Mouse (Mus musculus) kidney, adult 2 months (tissue): Measurements from ENCODE around the gene Ssr2. TPM values are rescaled to one million over a fixed set of nuclear protein-coding genes. Genes with fewer than 3 reads are reported as not detected.

Source experiments
- DNase-seq: peaks from one replicate; pipeline ENCODE4 v3.0.0; 2021
- H3K27ac ChIP-seq: fragments of 200-500 bp; 2 replicates; pipeline ENCODE4 v1.5.1; 2012; ENCODE audit warnings: low read depth, low read length, control low read depth, inconsistent platforms; ENCODE audit not compliant: insufficient read depth
- H3K27me3 ChIP-seq: fragments of 200-500 bp; replicated peaks from 2 replicates; pipeline ENCODE4 v1.6.1; 2012; ENCODE audit warnings: mild to moderate bottlenecking, moderate library complexity, low read length, inconsistent platforms; ENCODE audit not compliant: control insufficient read depth, insufficient read depth
- H3K36me3 ChIP-seq: fragments of 200-500 bp; 2 replicates; pipeline ENCODE4 v1.6.1; 2012; ENCODE audit warnings: mild to moderate bottlenecking, moderate library complexity, low read length, inconsistent platforms; ENCODE audit not compliant: control insufficient read depth, insufficient read depth
- H3K4me1 ChIP-seq: fragments of 200-500 bp; 2 replicates; pipeline ENCODE4 v1.6.1; 2011; ENCODE audit warnings: low read length; ENCODE audit not compliant: control insufficient read depth, insufficient read depth
- H3K4me3 ChIP-seq: fragments of 200-500 bp; 2 replicates; pipeline ENCODE4 v1.5.1; 2011; ENCODE audit warnings: mild to moderate bottlenecking, low read depth, low read length, control low read depth; ENCODE audit not compliant: insufficient read depth
- CTCF ChIP-seq: fragments of 200-500 bp; conservative IDR thresholded peaks from 2 replicates; pipeline ENCODE4 v1.5.1; 2011; ENCODE audit warnings: low read depth, mild to moderate bottlenecking, control low read depth, low read length, moderate library complexity, mixed read lengths; ENCODE audit not compliant: insufficient read depth, insufficient read length
- POLR2A ChIP-seq: fragments of 200-500 bp; IDR thresholded peaks from one replicate; pipeline ENCODE4 v1.6.1; 2011; ENCODE audit warnings: low read depth, low read length, control low read depth
- WGBS: fragments of 180-500 bp; shearing (Covaris S2); methylation state at CpG from one replicate; pipeline ENCODE4 v1.1.7; 2018; 5-methylcytosine and 5-hydroxymethylcytosine counted together
- polyA plus RNA-seq: library from polyadenylated mRNA; depleted of rRNA; stranded (reverse); fragments of >200 nt; gene quantifications from 2 replicates; pipeline ENCODE4 v1.2.3, GENCODE M21; 2012

Gene Ssr2
- polyA plus RNA-seq, 1 experiment, result 180 TPM

GRCm38 (mm10) chr3:88620146-88620991, 44.7 kb downstream of the Ssr2 start:
- Histone ChIP-seq H3K36me3 (no peaks in the 10 kb centered on the region), H3K4me1 (peaks cover 36% of the 10 kb centered on the region), H3K4me3 (peak overlapping the region; percentile 88), H3K27ac (peak overlapping the region; percentile 93), H3K27me3 (no peaks in the 10 kb centered on the region)
- 16% methylated on average over 15 of the region's 15 CpGs for WGBS
- no peak for DNase-seq
- no peak for TF ChIP-seq POLR2A
- TF ChIP-seq CTCF, result no peak

GRCm38 (mm10) chr3:88620992-88621536, 45.4 kb downstream of the Ssr2 start:
- peaks cover 41% of the 10 kb centered on the region for H3K4me1 ChIP-seq
- H3K36me3 ChIP-seq, result no peaks in the 10 kb centered on the region
- under 1% methylated on average over 64 of the region's 64 CpGs for WGBS
- H3K27ac ChIP-seq, result peak overlapping the region; percentile 93
- peak overlapping the region; percentile 88 for H3K4me3 ChIP-seq
- H3K27me3 ChIP-seq, result no peaks in the 10 kb centered on the region
- peak; percentile 41 for TF ChIP-seq POLR2A
- TF ChIP-seq CTCF, result no peak
- peak; percentile 88 for DNase-seq

- H3K27me3 ChIP-seq, result no peaks in the 10 kb centered on the region
- TF ChIP-seq POLR2A (peak; percentile 15), CTCF (no peak)
- H3K4me3 ChIP-seq, result peak overlapping the region; percentile 88
- H3K4me1 ChIP-seq, result peaks cover 47% of the 10 kb centered on the region
- WGBS, result 1% methylated on average over 36 of the region's 36 CpGs
- no peaks in the 10 kb centered on the region for H3K36me3 ChIP-seq
- peak; percentile 89 for DNase-seq
- H3K27ac ChIP-seq, result peak overlapping the region; percentile 93
These were observed 45.9 kb downstream of the Ssr2 start for GRCm38 (mm10) chr3:88621537-88622112.

GRCm38 (mm10) chr3:88622113-88622940, 46.7 kb downstream of the Ssr2 start:
- TF ChIP-seq CTCF (no peak), POLR2A (no peak)

GRCm38 (mm10) chr3:88622941-88623345, 47.3 kb downstream of the Ssr2 start:
- Histone ChIP-seq H3K4me1 (peaks cover 50% of the 10 kb centered on the region), H3K27me3 (no peaks in the 10 kb centered on the region), H3K36me3 (no peaks in the 10 kb centered on the region), H3K4me3 (peak overlapping the region; percentile 88), H3K27ac (peak overlapping the region; percentile 68)
- 7% methylated on average over 6 of the region's 6 CpGs for WGBS
- peak; percentile 65 for DNase-seq
- TF ChIP-seq POLR2A (no peak), CTCF (no peak)

More at GRCm38 (mm10) chr3:88622113-88622940, 46.7 kb downstream of the Ssr2 start:
- Histone ChIP-seq H3K4me1 (peaks cover 50% of the 10 kb centered on the region), H3K36me3 (no peaks in the 10 kb centered on the region), H3K27me3 (no peaks in the 10 kb centered on the region), H3K4me3 (peak overlapping the region; percentile 88), H3K27ac (peak overlapping the region; percentile 69)
- peak; percentile 81 for DNase-seq
- 4% methylated on average over 24 of the region's 24 CpGs for WGBS

- TF ChIP-seq CTCF (no peak), POLR2A (no peak)
- peaks cover 48% of the 10 kb centered on the region for H3K4me1 ChIP-seq
- H3K27me3 ChIP-seq, result no peaks in the 10 kb centered on the region
- H3K27ac ChIP-seq, result peak overlapping the region; percentile 68
- DNase-seq, result peak; percentile 58
- no peaks in the 10 kb centered on the region for H3K36me3 ChIP-seq
- WGBS, result 13% methylated on average over 15 of the region's 15 CpGs
- peak overlapping the region; percentile 88 for H3K4me3 ChIP-seq
These were observed 47.9 kb downstream of the Ssr2 start for GRCm38 (mm10) chr3:88623346-88624135.
